Mouse (Mus musculus): ENCODE results near the gene Akap9. TPM values are rescaled to one million over a fixed set of nuclear protein-coding genes. Genes with fewer than 3 reads are reported as not detected.
A peak's percentile ranks its signal among the peaks of the same experiment; 100 is the strongest.

The Akap9 gene
- total and polyA plus RNA-seq, 3 experiments: 15.9 to 29.3 (median 17.3) TPM

DNA sequence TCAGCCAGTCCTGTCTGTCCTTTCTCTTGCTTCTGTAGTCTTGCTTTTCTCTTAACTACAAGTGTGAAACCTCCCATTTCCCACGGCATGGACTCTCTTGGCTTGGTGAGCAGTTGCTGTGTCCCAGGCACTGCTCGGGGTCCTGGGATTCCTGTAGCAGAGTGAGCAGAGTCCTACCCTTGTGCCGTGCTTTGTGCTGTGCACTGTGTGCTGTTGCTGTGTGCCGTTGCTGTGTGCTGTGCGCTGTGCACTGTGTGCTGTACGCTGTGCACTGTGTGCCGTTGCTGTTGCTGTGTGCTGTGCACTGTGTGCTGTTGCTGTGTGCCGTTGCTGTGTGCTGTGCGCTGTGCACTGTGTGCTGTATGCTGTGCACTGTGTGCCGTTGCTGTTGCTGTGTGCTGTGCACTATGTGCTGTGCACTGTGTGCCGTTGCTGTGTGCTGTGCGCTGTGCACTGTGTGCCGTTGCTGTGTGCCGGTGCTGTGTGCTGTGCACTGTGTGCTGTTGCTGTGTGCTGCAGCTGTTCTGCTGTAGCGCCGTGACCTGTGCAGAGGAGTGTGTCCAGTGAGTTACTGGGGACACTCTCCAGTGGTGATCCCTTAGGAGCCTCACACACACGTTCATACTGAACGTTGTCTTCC, 138.7 kb downstream of the Akap9 start:
- no peak for DNase-seq (ENCODE audit: low read depth, low spot score)
- no peak overlapping the region for H3K4me3 ChIP-seq (ENCODE audit: control insufficient read depth in 1 of 2, insufficient read depth in 1 of 2, low read depth in 2 of 2, low read length in 2 of 2)
- H3K9ac ChIP-seq (ENCODE audit: control insufficient read depth, low read depth, low read length, poor library complexity, severe bottlenecking): no peak overlapping the region
- no peak for TF ChIP-seq EP300 (IDR thresholded peaks at IDR 0.05; ENCODE audit: low read depth in 1 of 2, low read length in 2 of 2)
- peak; percentile 32; the same call in 1 of the 2 replicates for TF ChIP-seq POLR2AphosphoS5 (IDR thresholded peaks at IDR 0.05; ENCODE audit: borderline replicate concordance, low read depth, low read length)
- no peaks in the 10 kb centered on the region for H3K79me2 ChIP-seq (ENCODE audit: control insufficient read depth, insufficient read depth, low read length, poor library complexity)
- no peaks in the 10 kb centered on the region; a peak in 2 of 4 replicates for H3K36me3 ChIP-seq (ENCODE audit: control insufficient read depth in 1 of 2, insufficient read depth in 2 of 2, low read length in 2 of 2)
- H3K27ac ChIP-seq (ENCODE audit: control insufficient read depth, low read depth, low read length): no peak overlapping the region
- no peaks in the 10 kb centered on the region for H3K4me1 ChIP-seq (ENCODE audit: control insufficient read depth in 1 of 2, insufficient read depth in 2 of 2, low read length in 2 of 2)
- no peaks in the 10 kb centered on the region for H3K27me3 ChIP-seq (ENCODE audit: control insufficient read depth in 1 of 2, insufficient read depth in 2 of 2, low read length in 2 of 2)
- H3K9me3 ChIP-seq (replicated peaks; ENCODE audit: insufficient read depth, low read length): no peaks in the 10 kb centered on the region

DNA sequence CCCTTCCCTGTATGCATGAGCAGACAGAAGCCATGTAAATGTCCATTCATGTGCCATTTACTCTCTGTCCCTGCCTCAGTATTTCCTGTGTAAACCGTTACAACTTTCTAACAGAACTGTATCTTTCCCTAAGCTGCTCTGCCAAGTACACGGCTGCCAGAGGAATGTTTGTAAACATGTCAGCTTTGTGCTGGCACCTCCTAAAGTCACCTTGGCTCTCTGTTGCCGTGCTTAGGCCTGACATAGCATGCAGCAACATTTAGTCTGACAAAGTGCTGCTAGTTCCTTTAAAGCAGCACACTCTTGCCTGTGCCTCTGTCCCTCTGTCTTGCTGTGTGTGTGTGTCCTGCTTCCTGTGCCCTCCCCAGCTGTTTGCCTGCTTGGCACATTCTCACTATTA, 139.3 kb downstream of the Akap9 start:
- no peak for TF ChIP-seq POLR2AphosphoS5 (IDR thresholded peaks at IDR 0.05; ENCODE audit: borderline replicate concordance, low read depth, low read length)
- TF ChIP-seq RCOR1 (IDR thresholded peaks at IDR 0.05; ENCODE audit: low read depth, low read length): no peak
- no peak for TF ChIP-seq GABPA (IDR thresholded peaks at IDR 0.05; ENCODE audit: low read depth, low read length)
- no peak for TF ChIP-seq ETS1 (IDR thresholded peaks at IDR 0.05; ENCODE audit: low read depth, low read length)
- TF ChIP-seq EP300 (IDR thresholded peaks at IDR 0.05; ENCODE audit: low read depth in 1 of 2, low read length in 2 of 2): no peak
- TF ChIP-seq MEF2A (IDR thresholded peaks at IDR 0.05; ENCODE audit: extremely low read depth, insufficient replicate concordance, low read depth, low read length, poor library complexity, severe bottlenecking): no peak
- TF ChIP-seq ZKSCAN1 (IDR thresholded peaks at IDR 0.05; ENCODE audit: low read depth, low read length): no peak
- TF ChIP-seq E2F4 (IDR thresholded peaks at IDR 0.05; ENCODE audit: borderline replicate concordance, low read depth, low read length): no peak
- TF ChIP-seq ZNF384 (IDR thresholded peaks at IDR 0.05; ENCODE audit: low read depth, low read length): no peak
- no peak for TF ChIP-seq MAX (IDR thresholded peaks at IDR 0.05; ENCODE audit: low read length)
- no peak for TF ChIP-seq HCFC1 (IDR thresholded peaks at IDR 0.05; ENCODE audit: low read depth, low read length)
- TF ChIP-seq RAD21 (IDR thresholded peaks at IDR 0.05; ENCODE audit: low read depth, low read length): no peak
- no peak for TF ChIP-seq NRF1 (IDR thresholded peaks at IDR 0.05; ENCODE audit: insufficient read depth, low read depth, low read length, poor library complexity, severe bottlenecking)
- no peak for TF ChIP-seq POLR2AphosphoS2 (IDR thresholded peaks at IDR 0.05; ENCODE audit: low read length)
- no peak for TF ChIP-seq MAZ (IDR thresholded peaks at IDR 0.05; ENCODE audit: low read depth, low read length)
- no peak for TF ChIP-seq UBTF (IDR thresholded peaks at IDR 0.05; ENCODE audit: borderline replicate concordance, insufficient read depth, low read depth, low read length)
- no peak for TF ChIP-seq ZC3H11A (IDR thresholded peaks at IDR 0.05; ENCODE audit: low read depth, low read length)
- no peak for TF ChIP-seq MXI1 (IDR thresholded peaks at IDR 0.05; ENCODE audit: low read depth, low read length)
- Histone ChIP-seq H3K9me3 (replicated peaks; ENCODE audit: insufficient read depth, low read length) (no peaks in the 10 kb centered on the region), H3K4me1 (ENCODE audit: control insufficient read depth in 1 of 2, insufficient read depth in 2 of 2, low read length in 2 of 2) (no peaks in the 10 kb centered on the region), H3K36me3 (ENCODE audit: control insufficient read depth in 1 of 2, insufficient read depth in 2 of 2, low read length in 2 of 2) (no peaks in the 10 kb centered on the region; a peak in 2 of 4 replicates), H3K27me3 (ENCODE audit: control insufficient read depth in 1 of 2, insufficient read depth in 2 of 2, low read length in 2 of 2) (no peaks in the 10 kb centered on the region), H3K4me3 (ENCODE audit: control insufficient read depth in 1 of 2, insufficient read depth in 1 of 2, low read depth in 2 of 2, low read length in 2 of 2) (no peak overlapping the region), H3K27ac (ENCODE audit: control insufficient read depth, low read depth, low read length) (no peak overlapping the region), H3K79me2 (ENCODE audit: control insufficient read depth, insufficient read depth, low read length, poor library complexity) (no peaks in the 10 kb centered on the region), H3K9ac (ENCODE audit: control insufficient read depth, low read depth, low read length, poor library complexity, severe bottlenecking) (no peak overlapping the region)
- no peak for DNase-seq (ENCODE audit: low read depth, low spot score)
